Comparison of ENCODE assay signal across 28 mouse cellular contexts in the genomic region with DNA sequence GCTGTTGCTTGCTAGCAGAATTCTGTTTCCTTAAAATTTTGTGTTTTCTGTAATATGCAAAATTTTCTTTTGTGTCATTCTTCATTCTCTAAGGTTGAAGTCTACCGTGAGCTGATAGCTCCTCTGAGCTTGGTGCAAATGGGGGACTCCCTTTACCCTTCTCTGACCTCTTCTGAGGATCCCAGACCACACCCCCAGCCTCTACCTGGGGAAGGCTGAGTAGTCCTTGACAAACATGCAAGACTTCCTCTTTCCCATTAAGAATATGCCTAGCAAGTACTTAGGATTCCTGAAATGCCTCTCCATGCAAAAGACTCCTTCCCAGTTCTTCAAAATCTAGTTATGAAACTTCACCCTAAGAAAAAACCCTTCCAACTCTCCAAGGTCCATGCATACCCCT.
"Had no signal": no experiment of that assay in that cellular context is flagged by ENCODE, and none has a peak within 500 bp of the region (broad histone marks: within the 10 kb centered on the region; RNA-seq: fewer than 3 reads in every experiment).

No protein-coding gene starts in this region.

- H3K4me2 ChIP-seq: limb, embryonic 12.5 days; limb, embryonic 13.5 days; limb, embryonic 15.5 days; liver, embryonic 11.5 days; liver, embryonic 12.5 days; liver, embryonic 13.5 days; liver, embryonic 15.5 days; midbrain, embryonic 11.5 days; midbrain, embryonic 12.5 days; midbrain, embryonic 13.5 days; midbrain, embryonic 15.5 days; neural tube, embryonic 12.5 days; neural tube, embryonic 13.5 days had no signal

- H3K4me1 ChIP-seq: limb, embryonic 10.5 days; limb, embryonic 12.5 days; limb, embryonic 13.5 days; limb, embryonic 15.5 days; liver, embryonic 12.5 days; liver, embryonic 13.5 days; liver, embryonic 15.5 days; megakaryocyte, embryonic 14.5 days; midbrain, embryonic 10.5 days; midbrain, embryonic 12.5 days; midbrain, embryonic 13.5 days; midbrain, embryonic 15.5 days; neural tube, embryonic 12.5 days; neural tube, embryonic 13.5 days had no signal

- H3K9me3 ChIP-seq: limb, embryonic 10.5 days; limb, embryonic 12.5 days; limb, embryonic 13.5 days; limb, embryonic 15.5 days; liver, embryonic 12.5 days; liver, embryonic 13.5 days; liver, embryonic 15.5 days; midbrain, embryonic 10.5 days; midbrain, embryonic 12.5 days; midbrain, embryonic 13.5 days; midbrain, embryonic 15.5 days; neural tube, embryonic 12.5 days; neural tube, embryonic 13.5 days had no signal

- H3K9ac ChIP-seq: limb, embryonic 12.5 days; limb, embryonic 13.5 days; limb, embryonic 15.5 days; liver, embryonic 12.5 days; liver, embryonic 13.5 days; liver, embryonic 14.5 days; liver, embryonic 15.5 days; liver, postnatal 0 days; midbrain, embryonic 12.5 days; midbrain, embryonic 13.5 days; midbrain, embryonic 15.5 days; neural tube, embryonic 12.5 days; neural tube, embryonic 13.5 days had no signal

- ATAC-seq: liver, embryonic 12.5 days; liver, postnatal 0 days; midbrain, embryonic 13.5 days; midbrain, embryonic 15.5 days; midbrain, embryonic 16.5 days had no signal

- H3K36me3 ChIP-seq: limb, embryonic 10.5 days; limb, embryonic 12.5 days; limb, embryonic 13.5 days; limb, embryonic 15.5 days; liver, embryonic 12.5 days; liver, embryonic 13.5 days; liver, embryonic 15.5 days; midbrain, embryonic 10.5 days; midbrain, embryonic 12.5 days; midbrain, embryonic 13.5 days; midbrain, embryonic 15.5 days; neural tube, embryonic 12.5 days; neural tube, embryonic 13.5 days had no signal

- H3K4me3 ChIP-seq: left cerebral cortex, adult 2 months; limb, embryonic 10.5 days; limb, embryonic 12.5 days; limb, embryonic 13.5 days; limb, embryonic 15.5 days; liver, embryonic 12.5 days; liver, embryonic 13.5 days; liver, embryonic 15.5 days; megakaryocyte, embryonic 14.5 days; midbrain, embryonic 10.5 days; midbrain, embryonic 12.5 days; midbrain, embryonic 13.5 days; midbrain, embryonic 15.5 days; myocyte; neural tube, embryonic 12.5 days; neural tube, embryonic 13.5 days had no signal

- H3K27ac ChIP-seq: left cerebral cortex, adult 2 months; limb, embryonic 10.5 days; limb, embryonic 12.5 days; limb, embryonic 13.5 days; limb, embryonic 15.5 days; liver, embryonic 12.5 days; liver, embryonic 13.5 days; liver, embryonic 14.5 days; liver, embryonic 15.5 days; macrophage; midbrain, embryonic 10.5 days; midbrain, embryonic 12.5 days; midbrain, embryonic 13.5 days; midbrain, embryonic 15.5 days; neural tube, embryonic 12.5 days; neural tube, embryonic 13.5 days had no signal

- DNase-seq: layer of hippocampus, postnatal 36 days; left cerebral cortex, postnatal 4 days; liver; liver, embryonic 13.5 days; liver, postnatal 0 days; lung, adult 2 months; lung, postnatal 14 days; midbrain, embryonic 14.5 days had no signal

- H3K27me3 ChIP-seq: limb, embryonic 12.5 days; limb, embryonic 13.5 days; limb, embryonic 15.5 days; liver, embryonic 12.5 days; liver, embryonic 13.5 days; liver, embryonic 15.5 days; megakaryocyte, embryonic 14.5 days; midbrain, embryonic 12.5 days; midbrain, embryonic 13.5 days; midbrain, embryonic 15.5 days; neural tube, embryonic 12.5 days; neural tube, embryonic 13.5 days had no signal
